Mouse (Mus musculus) lung, postnatal 4 days (tissue): Measurements from ENCODE around the gene Hat1.

Experiments
- DNase-seq, 2 experiments: peaks; one replicate each; pipeline ENCODE4 v3.0.0; 2021

The Hat1 gene

GRCm38 (mm10) chr2:71466861-71467450 lies 78.2 kb downstream of the Hat1 start:
- DNase-seq = no peak

- DNase-seq = no peak
Measured at GRCm38 (mm10) chr2:71471094-71471493, 82.3 kb downstream of the Hat1 start.

- no peak for DNase-seq
Measured at GRCm38 (mm10) chr2:71473830-71474229, 85.1 kb downstream of the Hat1 start.

- no peak for DNase-seq
Measured at GRCm38 (mm10) chr2:71474345-71474744, 85.6 kb downstream of the Hat1 start.

DNA sequence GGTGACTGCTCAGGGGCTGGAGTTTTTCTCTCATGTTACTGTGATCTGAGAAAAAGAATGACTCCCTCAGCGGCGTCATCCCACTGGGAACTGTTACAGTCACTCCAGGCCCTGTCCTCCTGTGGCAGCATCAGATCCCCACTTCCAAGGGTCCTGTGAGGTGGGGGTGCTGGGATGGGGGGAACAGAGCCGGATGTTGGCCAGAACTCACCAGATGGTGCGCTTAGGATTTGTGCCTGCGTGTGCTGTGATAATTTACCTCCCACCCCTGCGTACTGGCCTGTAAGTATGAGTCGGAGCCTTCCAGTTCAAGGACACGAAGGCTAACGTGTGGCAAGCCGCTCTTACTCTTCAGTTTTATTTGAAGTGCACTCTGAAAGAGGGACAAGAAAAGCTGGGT lies 86.6 kb downstream of the Hat1 start:
- no peak for DNase-seq

DNA sequence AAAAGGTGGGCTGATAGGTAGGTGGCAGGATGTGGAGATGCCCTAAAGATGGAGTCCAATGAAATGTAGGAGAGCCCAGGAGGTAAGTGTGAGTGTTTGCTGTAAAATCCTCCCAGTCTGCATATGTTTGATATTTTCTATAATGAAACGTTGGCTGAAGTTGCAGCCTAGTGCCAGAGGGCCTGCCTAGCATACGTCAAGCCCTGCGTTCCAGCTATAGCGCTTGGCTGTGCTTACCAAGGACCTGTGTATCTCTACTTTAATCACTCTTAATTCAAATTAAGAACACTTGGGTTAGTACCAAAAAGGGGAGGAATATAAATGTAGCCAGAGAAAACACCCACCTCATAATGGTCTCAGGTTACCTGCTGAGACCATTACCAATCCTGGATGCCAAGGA lies 87.0 kb downstream of the Hat1 start:
- no peak for DNase-seq

DNA sequence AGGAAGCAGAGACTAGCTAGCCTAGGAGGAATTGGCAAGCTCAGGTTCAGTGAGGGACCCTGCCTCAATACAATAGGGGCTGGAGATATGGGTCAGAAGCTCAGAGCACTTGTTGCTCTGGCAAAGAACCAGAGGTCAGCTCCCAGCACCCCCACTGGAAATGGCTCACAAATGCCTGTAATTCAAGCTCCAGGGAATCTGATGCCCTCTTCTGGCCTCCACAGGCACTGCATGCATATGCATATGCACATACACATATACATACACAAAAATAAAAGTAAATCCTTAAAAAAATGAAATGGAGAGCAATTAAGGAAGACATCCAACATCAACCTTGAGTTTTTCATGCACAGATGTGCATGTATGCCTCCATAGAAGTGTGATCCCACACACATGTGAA lies 89.0 kb downstream of the Hat1 start:
- no peak for DNase-seq

DNA sequence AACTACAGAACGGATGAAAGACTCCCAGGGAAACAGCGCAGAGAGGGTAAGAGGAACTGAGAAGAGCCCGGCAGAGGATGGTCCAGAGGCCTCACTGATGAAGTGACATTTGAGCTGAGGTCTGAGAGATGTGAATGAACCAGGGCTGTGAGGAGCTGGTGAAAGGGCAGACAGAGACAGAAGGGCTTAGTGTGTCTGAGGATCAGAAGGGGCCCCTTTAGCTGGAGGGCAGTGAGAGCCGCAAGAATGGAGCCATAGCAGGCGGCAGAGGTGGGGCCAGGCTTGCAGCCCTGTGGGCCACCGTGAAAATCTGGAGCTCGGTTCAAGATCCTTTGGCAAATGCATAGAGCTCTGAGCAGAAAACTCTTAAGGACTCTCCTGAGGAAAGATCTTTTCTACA lies 91.2 kb downstream of the Hat1 start:
- no peak for DNase-seq

GRCm38 (mm10) chr2:71481825-71482224 lies 93.1 kb downstream of the Hat1 start:
- DNase-seq = no peak

DNA sequence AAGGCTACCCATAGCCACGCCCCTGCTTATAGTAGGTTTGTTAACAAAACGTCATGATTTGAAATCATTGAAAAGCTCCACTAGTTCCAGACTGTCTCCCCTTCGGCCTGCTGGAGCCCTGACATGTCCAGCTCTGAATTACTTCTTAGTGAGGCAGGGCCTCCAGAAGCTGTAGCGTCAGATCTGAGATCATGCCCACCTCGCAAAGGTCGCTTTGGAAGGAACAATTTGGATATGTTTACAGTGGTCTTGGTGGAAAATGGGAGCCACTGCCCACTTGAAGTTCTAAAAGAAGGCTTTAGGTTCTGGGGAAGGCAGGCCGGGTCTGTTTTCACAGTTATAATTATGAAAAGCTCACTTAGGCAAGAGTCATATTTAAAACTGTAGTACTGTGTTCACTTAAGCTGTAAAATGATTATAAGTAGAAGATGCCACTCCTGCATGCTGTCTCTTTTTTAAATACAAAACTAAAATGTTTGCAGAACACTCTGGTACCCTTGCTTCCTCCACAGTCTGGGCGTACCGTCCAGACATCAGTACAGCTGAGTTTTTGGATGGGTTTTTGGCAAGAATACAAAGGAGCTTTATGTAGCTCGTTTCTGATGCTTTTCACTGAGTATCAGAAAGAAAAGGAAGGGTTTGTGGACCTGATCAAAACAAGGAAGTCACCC lies 94.4 kb downstream of the Hat1 start:
- no peak for DNase-seq

DNA sequence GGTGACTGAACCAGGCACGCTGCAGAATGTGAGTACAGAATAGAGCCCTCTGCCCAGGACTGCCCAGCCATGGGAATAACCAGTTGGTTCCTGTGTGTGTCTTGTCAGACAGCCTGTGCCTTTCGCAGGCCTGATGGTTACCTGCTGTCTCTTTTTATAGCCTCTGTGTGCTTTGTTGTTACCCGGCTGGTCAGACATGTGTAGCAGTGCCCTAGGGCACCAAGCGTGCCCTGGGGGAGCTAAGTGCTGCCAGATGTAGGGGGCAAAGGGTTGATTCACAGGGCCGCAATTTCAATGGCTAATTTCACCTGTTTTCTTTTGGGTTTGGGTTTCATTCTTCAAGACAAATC lies 94.9 kb downstream of the Hat1 start:
- DNase-seq = no peak
